Mouse (Mus musculus): ENCODE measurements around the gene Papss1. TPM values are rescaled to one million over a fixed set of nuclear protein-coding genes. Genes with fewer than 3 reads are reported as not detected.
A peak's percentile ranks its signal among the peaks of the same experiment; 100 is the strongest.

The Papss1 gene
- polyA plus RNA-seq, 1 experiment from 2014 or later: 72.5 TPM

GRCm38 (mm10) chr3:131637008-131637407 lies 72.4 kb downstream of the Papss1 start:
- peaks cover 12% of the 10 kb centered on the region for H3K4me1 ChIP-seq (ENCODE audit: control insufficient read depth, insufficient read depth, low read length)
- no peak overlapping the region for H3K9ac ChIP-seq (ENCODE audit: low read length)
- H3K4me3 ChIP-seq (ENCODE audit: low read depth, low read length): no peak overlapping the region
- no peaks in the 10 kb centered on the region for H3K9me3 ChIP-seq (ENCODE audit: control insufficient read depth, low read length)
- DNase-seq (ENCODE audit: low spot score, missing footprints) (peak; percentile 83), ATAC-seq (ENCODE audit: low FRiP score) (peak; percentile 22; the same call in 1 of the 2 replicates)
- H3K27me3 ChIP-seq (ENCODE audit: control insufficient read depth, insufficient read depth, low read length): no peaks in the 10 kb centered on the region
- WGBS: 91% methylated on average over 3 of the region's 3 CpGs
- no peaks in the 10 kb centered on the region; the same call in 1 of the 2 replicates for H3K36me3 ChIP-seq (ENCODE audit: control insufficient read depth, insufficient read depth, low read length)
- H3K4me2 ChIP-seq: no peak overlapping the region
- no peak overlapping the region for H3K27ac ChIP-seq (ENCODE audit: low read depth, low read length)

- H3K4me1 ChIP-seq (ENCODE audit: control insufficient read depth, insufficient read depth, low read length): peaks cover 12% of the 10 kb centered on the region
- H3K9me3 ChIP-seq (ENCODE audit: control insufficient read depth, low read length): no peaks in the 10 kb centered on the region
- WGBS: 28% methylated on average over 10 of the region's 10 CpGs
- H3K4me2 ChIP-seq: no peak overlapping the region
- no peak overlapping the region for H3K4me3 ChIP-seq (ENCODE audit: low read depth, low read length)
- H3K27ac ChIP-seq (ENCODE audit: low read depth, low read length): no peak overlapping the region; the same call in 1 of the 2 replicates
- H3K27me3 ChIP-seq (ENCODE audit: control insufficient read depth, insufficient read depth, low read length): no peaks in the 10 kb centered on the region
- no peaks in the 10 kb centered on the region; the same call in 1 of the 2 replicates for H3K36me3 ChIP-seq (ENCODE audit: control insufficient read depth, insufficient read depth, low read length)
- H3K9ac ChIP-seq (ENCODE audit: low read length): no peak overlapping the region
- DNase-seq (ENCODE audit: low spot score, missing footprints): peak; percentile 88
- peak; percentile 75 for ATAC-seq (ENCODE audit: low FRiP score)
These were observed 73.1 kb downstream of the Papss1 start for GRCm38 (mm10) chr3:131637664-131638063.

- 73% methylated on average over 7 of the region's 7 CpGs for WGBS
- no peak overlapping the region for H3K4me3 ChIP-seq (ENCODE audit: low read depth, low read length)
- H3K4me1 ChIP-seq (ENCODE audit: control insufficient read depth, insufficient read depth, low read length): peaks cover 12% of the 10 kb centered on the region
- no peak overlapping the region for H3K4me2 ChIP-seq
- no peak overlapping the region for H3K27ac ChIP-seq (ENCODE audit: low read depth, low read length)
- 0 out of 2 replicates have a peak, but pooled peaks have one; percentile 12 for ATAC-seq (ENCODE audit: low FRiP score)
- no peaks in the 10 kb centered on the region for H3K9me3 ChIP-seq (ENCODE audit: control insufficient read depth, low read length)
- H3K36me3 ChIP-seq (ENCODE audit: control insufficient read depth, insufficient read depth, low read length): no peaks in the 10 kb centered on the region; the same call in 1 of the 2 replicates
- no peaks in the 10 kb centered on the region for H3K27me3 ChIP-seq (ENCODE audit: control insufficient read depth, insufficient read depth, low read length)
- no peak overlapping the region for H3K9ac ChIP-seq (ENCODE audit: low read length)
- peak; percentile 79 for DNase-seq (ENCODE audit: low spot score, missing footprints)
These were observed 73.6 kb downstream of the Papss1 start for GRCm38 (mm10) chr3:131638216-131638615.

- ATAC-seq (ENCODE audit: low FRiP score): no peak
- Histone ChIP-seq H3K9me3 (ENCODE audit: control insufficient read depth, low read length) (no peaks in the 10 kb centered on the region), H3K4me3 (ENCODE audit: low read depth, low read length) (no peak overlapping the region), H3K27me3 (ENCODE audit: control insufficient read depth, insufficient read depth, low read length) (no peaks in the 10 kb centered on the region), H3K4me2 (no peak overlapping the region), H3K27ac (ENCODE audit: low read depth, low read length) (no peak overlapping the region), H3K9ac (ENCODE audit: low read length) (no peak overlapping the region), H3K36me3 (ENCODE audit: control insufficient read depth, insufficient read depth, low read length) (no peaks in the 10 kb centered on the region; the same call in 1 of the 2 replicates), H3K4me1 (ENCODE audit: control insufficient read depth, insufficient read depth, low read length) (peaks cover 6% of the 10 kb centered on the region)
- 93% methylated on average over 20 of the region's 20 CpGs for WGBS
- no peak for DNase-seq (ENCODE audit: low spot score, missing footprints)
These were observed 78.2 kb downstream of the Papss1 start for GRCm38 (mm10) chr3:131642681-131643292.

- Histone ChIP-seq H3K27ac (ENCODE audit: low read depth, low read length) (no peak overlapping the region), H3K9me3 (ENCODE audit: control insufficient read depth, low read length) (no peaks in the 10 kb centered on the region), H3K27me3 (ENCODE audit: control insufficient read depth, insufficient read depth, low read length) (no peaks in the 10 kb centered on the region), H3K9ac (ENCODE audit: low read length) (no peak overlapping the region), H3K4me3 (ENCODE audit: low read depth, low read length) (no peak overlapping the region), H3K4me2 (no peak overlapping the region), H3K4me1 (ENCODE audit: control insufficient read depth, insufficient read depth, low read length) (no peaks in the 10 kb centered on the region), H3K36me3 (ENCODE audit: control insufficient read depth, insufficient read depth, low read length) (no peaks in the 10 kb centered on the region; the same call in 1 of the 2 replicates)
- DNase-seq (ENCODE audit: low spot score, missing footprints) (no peak), ATAC-seq (ENCODE audit: low FRiP score) (no peak)
- 87% methylated on average over 5 of the region's 5 CpGs for WGBS
These were observed 80.6 kb downstream of the Papss1 start for GRCm38 (mm10) chr3:131645203-131645602.

- Histone ChIP-seq H3K36me3 (ENCODE audit: control insufficient read depth, insufficient read depth, low read length) (no peaks in the 10 kb centered on the region), H3K27ac (ENCODE audit: low read depth, low read length) (no peak overlapping the region), H3K27me3 (ENCODE audit: control insufficient read depth, insufficient read depth, low read length) (no peaks in the 10 kb centered on the region), H3K9me3 (ENCODE audit: control insufficient read depth, low read length) (no peaks in the 10 kb centered on the region), H3K4me3 (ENCODE audit: low read depth, low read length) (no peak overlapping the region), H3K9ac (ENCODE audit: low read length) (no peak overlapping the region), H3K4me2 (no peak overlapping the region), H3K4me1 (ENCODE audit: control insufficient read depth, insufficient read depth, low read length) (no peaks in the 10 kb centered on the region)
- 94% methylated on average over 3 of the region's 3 CpGs for WGBS
- no peak for ATAC-seq (ENCODE audit: low FRiP score)
- no peak for DNase-seq (ENCODE audit: low spot score, missing footprints)
These were observed 89.8 kb downstream of the Papss1 start for GRCm38 (mm10) chr3:131654366-131654765.

- 79% methylated on average over 6 of the region's 6 CpGs for WGBS
- H3K36me3 ChIP-seq (ENCODE audit: control insufficient read depth, insufficient read depth, low read length): no peaks in the 10 kb centered on the region
- no peaks in the 10 kb centered on the region for H3K27me3 ChIP-seq (ENCODE audit: control insufficient read depth, insufficient read depth, low read length)
- no peak for DNase-seq (ENCODE audit: low spot score, missing footprints)
- no peak overlapping the region for H3K27ac ChIP-seq (ENCODE audit: low read depth, low read length)
- ATAC-seq (ENCODE audit: low FRiP score): no peak
- no peaks in the 10 kb centered on the region for H3K9me3 ChIP-seq (ENCODE audit: control insufficient read depth, low read length)
- no peak overlapping the region for H3K9ac ChIP-seq (ENCODE audit: low read length)
- H3K4me1 ChIP-seq (ENCODE audit: control insufficient read depth, insufficient read depth, low read length): no peaks in the 10 kb centered on the region
- H3K4me3 ChIP-seq (ENCODE audit: low read depth, low read length): no peak overlapping the region
- no peak overlapping the region for H3K4me2 ChIP-seq
These were observed 91.5 kb downstream of the Papss1 start for GRCm38 (mm10) chr3:131656032-131656431.

- Histone ChIP-seq H3K9me3 (ENCODE audit: control insufficient read depth, low read length) (no peaks in the 10 kb centered on the region), H3K4me2 (no peak overlapping the region), H3K27me3 (ENCODE audit: control insufficient read depth, insufficient read depth, low read length) (no peaks in the 10 kb centered on the region), H3K36me3 (ENCODE audit: control insufficient read depth, insufficient read depth, low read length) (no peaks in the 10 kb centered on the region), H3K9ac (ENCODE audit: low read length) (no peak overlapping the region), H3K4me3 (ENCODE audit: low read depth, low read length) (no peak overlapping the region), H3K27ac (ENCODE audit: low read depth, low read length) (no peak overlapping the region), H3K4me1 (ENCODE audit: control insufficient read depth, insufficient read depth, low read length) (no peaks in the 10 kb centered on the region)
- ATAC-seq (ENCODE audit: low FRiP score): no peak
- no peak for DNase-seq (ENCODE audit: low spot score, missing footprints)
These were observed 95.6 kb downstream of the Papss1 start for GRCm38 (mm10) chr3:131660126-131660525.

- Histone ChIP-seq H3K4me3 (ENCODE audit: low read depth, low read length) (no peak overlapping the region), H3K27me3 (ENCODE audit: control insufficient read depth, insufficient read depth, low read length) (no peaks in the 10 kb centered on the region), H3K36me3 (ENCODE audit: control insufficient read depth, insufficient read depth, low read length) (no peaks in the 10 kb centered on the region), H3K9ac (ENCODE audit: low read length) (no peak overlapping the region), H3K4me2 (no peak overlapping the region), H3K4me1 (ENCODE audit: control insufficient read depth, insufficient read depth, low read length) (no peaks in the 10 kb centered on the region), H3K27ac (ENCODE audit: low read depth, low read length) (no peak overlapping the region), H3K9me3 (ENCODE audit: control insufficient read depth, low read length) (no peaks in the 10 kb centered on the region)
- 87% methylated on average over 4 of the region's 4 CpGs for WGBS
- ATAC-seq (ENCODE audit: low FRiP score) (no peak), DNase-seq (ENCODE audit: low spot score, missing footprints) (no peak)
These were observed 96.1 kb downstream of the Papss1 start for GRCm38 (mm10) chr3:131660629-131661028.

Data from midbrain, embryonic 11.5 days (tissue).